Mouse (Mus musculus): ENCODE data around the gene Exosc9.
"Not testable (repeated sequence)": the region's sequence is repeated elsewhere in the genome, so short reads cannot be mapped to it uniquely, and the experiment has no call there.

Exosc9 gene

GRCm38 (mm10) chr3:36559606-36560005 is 7.2 kb downstream of the Exosc9 start:
- no peak for DNase-seq

DNA sequence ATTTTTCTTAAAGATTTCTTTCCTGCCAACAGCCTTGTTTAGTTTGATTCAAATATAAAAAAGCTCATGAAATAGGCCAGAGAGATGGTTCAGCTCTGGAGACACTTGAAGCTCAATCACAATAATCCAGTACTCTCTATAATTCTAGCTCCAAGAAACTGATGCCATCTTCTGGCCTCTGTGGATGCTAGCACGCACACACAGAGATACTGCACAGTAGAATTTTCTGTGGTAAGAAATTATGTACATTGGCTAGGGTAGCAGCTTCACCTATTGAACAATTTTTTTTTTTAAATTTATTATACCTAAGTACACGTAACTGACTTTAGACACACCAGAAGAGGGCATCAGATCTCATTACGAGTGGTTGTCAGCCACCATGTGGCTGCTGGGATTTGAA is 11.3 kb downstream of the Exosc9 start:
- no peak for DNase-seq

DNA sequence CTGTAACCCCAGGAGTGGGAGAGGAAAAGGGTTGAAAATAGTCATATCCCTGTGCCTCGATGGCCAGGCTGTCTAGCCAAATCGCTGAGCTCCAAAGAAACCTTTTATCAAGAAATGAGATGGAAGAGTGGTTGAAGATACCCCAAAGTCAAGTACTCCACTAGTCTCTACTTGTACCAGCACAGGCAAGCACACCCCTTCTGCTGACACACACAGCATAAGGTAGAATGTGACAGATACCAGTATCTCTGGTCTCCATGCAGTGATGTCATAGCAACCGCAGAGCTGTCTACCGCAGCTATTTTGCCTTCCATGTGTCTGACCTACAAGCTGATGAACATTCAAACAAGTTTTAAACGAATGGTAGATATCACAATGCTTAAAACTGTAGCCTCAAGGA is 17.4 kb downstream of the Exosc9 start:
- DNase-seq, result no peak

DNA sequence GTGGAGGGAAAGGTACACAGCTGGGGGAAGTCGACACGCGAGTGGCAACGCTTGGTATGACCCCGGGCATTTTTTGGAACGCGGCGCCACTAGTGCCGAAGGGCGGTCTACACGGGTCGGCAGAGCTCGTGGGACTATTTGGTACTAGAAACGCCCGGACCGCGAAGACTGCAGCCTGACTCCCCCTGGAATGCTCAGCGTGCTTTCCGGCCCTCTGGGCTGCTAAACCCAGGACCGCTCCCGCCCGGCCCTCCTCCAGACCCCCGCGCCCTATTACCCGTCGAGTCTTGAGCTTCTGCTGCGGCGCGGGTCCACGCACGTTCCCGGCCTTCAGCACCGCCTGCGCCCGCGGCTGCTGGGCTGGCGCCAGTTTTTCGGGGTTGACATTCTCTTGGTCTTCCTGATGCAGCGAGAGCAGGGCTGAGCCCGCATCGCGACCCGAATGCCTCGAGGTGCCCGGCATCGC is 19.0 kb downstream of the Exosc9 start:
- DNase-seq, result no peak

DNA sequence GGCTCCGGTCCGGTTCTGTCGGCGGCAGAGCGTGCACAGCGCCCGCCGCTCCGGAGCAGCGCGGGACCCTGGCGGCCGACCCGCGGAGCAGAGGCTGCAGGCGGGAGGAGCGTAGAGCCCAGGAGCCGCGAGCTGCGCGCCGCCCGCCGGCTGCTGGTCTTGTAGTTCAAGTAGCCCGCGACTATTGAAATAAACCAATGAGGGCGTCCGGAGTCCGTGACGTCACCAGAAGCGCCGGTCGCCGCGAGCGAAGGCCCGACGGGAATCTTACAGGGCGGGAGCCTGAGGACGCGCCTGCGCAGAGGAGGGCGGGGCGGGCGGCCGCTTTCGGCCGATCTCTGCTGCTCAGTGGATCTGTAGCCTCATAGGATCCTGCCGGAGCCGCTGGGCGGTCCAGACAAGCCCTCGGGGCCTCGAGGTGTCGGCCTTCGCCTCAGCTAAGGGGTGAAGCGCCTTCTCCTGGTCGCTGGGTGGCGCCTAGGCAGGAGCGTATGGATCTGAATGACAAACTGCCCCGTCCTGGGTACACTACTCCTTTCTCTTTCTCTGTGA is 19.5 kb downstream of the Exosc9 start, which contains the start of gene Ccna2:
TSS of gene Ccna2 (minus strand) at position 324 of the 552 bp plus-strand sequence.
- DNase-seq, result peak; percentile 99

- no peak for DNase-seq
These were observed 46.4 kb downstream of the Exosc9 start for GRCm38 (mm10) chr3:36598811-36599210.

DNA sequence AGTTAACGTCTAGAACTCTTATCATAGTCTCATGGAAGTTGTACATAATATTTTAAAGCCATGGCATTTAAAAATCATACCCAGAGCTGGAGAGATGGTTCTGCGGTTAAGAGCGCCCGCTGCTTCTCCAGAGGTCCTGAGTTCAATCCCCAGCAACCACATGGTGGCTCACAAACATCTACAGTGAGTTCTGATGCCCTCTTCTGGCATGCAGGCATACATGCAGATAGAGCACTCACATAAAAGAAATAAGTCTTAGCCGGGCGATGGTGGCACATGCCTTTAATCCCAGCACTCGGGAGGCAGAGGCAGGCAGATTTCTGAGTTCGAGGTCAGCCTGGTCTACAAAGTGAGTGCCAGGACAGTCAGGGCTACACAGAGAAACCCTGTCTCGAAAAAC is 47.4 kb downstream of the Exosc9 start:
- DNase-seq, result not testable (repeated sequence)

- no peak for DNase-seq
These were observed 53.7 kb downstream of the Exosc9 start for GRCm38 (mm10) chr3:36605894-36606783.

DNA sequence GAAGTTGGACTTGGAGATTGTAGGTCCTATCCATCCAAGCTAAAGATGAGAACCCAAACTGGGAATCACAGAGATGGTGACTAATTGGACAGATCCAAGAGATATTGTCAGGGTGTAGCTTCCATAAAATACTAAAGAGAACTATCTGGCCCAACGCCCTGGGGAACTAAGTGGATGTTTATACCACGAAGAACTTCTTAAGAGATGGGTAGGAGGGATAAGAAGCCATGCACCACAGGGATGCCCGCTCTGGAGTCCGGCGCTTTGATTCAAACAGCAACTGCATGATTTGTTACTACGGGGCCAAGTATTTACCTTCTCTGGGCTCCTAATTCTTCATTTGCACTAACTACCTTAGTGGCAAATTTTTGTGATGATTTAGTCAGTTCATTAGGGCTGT is 60.3 kb downstream of the Exosc9 start:
- DNase-seq, result peak; percentile 3

DNA sequence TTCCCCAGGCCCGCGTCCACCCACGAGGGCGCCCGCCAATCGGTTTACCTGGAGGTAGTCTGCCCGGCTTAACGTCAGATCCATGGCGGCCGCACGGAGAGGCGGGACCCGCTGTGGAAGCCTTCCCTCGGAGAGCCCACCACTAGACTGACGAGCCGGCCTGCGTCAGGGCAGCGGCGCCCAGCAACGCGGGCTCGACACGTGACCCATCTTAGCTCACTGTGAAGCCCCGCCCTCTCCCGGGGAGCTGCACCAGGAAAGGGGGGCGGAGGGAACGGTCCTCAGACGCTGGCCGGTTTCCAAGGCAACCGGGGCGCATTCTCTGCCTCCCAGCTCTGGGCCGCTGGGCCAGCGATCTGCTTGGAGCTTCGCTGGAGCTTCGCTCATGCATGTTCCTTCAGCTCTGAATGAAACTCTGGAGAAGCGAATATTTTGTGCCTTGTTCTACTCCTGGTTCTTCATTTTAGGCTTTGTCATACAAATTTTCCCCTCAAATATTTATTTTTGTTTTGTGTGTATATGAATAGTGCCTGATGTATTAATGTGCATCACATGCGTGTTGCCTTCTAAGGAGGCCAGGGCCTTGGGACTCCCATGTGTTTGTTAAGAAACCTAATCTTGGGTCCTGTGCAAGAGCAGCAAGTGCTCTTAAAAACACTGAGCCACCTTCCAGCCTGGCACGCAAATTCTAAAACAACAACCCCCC is 60.9 kb downstream of the Exosc9 start, which contains the start of gene Bbs7:
TSS of gene Bbs7 (minus strand) at position 276 of the 706 bp plus-strand sequence.
- DNase-seq, result peak; percentile 96

GRCm38 (mm10) chr3:36613908-36614255 is 61.5 kb downstream of the Exosc9 start:
- no peak for DNase-seq
